Mouse (Mus musculus) hindbrain, postnatal 0 days (tissue): Measurements from ENCODE around the gene Bbs9. TPM values are rescaled to one million over a fixed set of nuclear protein-coding genes. Genes with fewer than 3 reads are reported as not detected.

Experiments used
- ATAC-seq: fragments of 200-750 bp; cut with Nextera tagmentation; 2 replicates; pipeline ENCODE4 v1.8.0; 2017; ENCODE audit warnings: mild to moderate bottlenecking, moderate TSS enrichment, moderate library complexity
- DNase-seq: peaks from one replicate; pipeline ENCODE4 v3.0.0-alpha.2; 2015; ENCODE audit warnings: low spot score
- H3K27ac ChIP-seq: fragments of 300-500 bp; sonication (generic); 2 replicates; pipeline ENCODE4 v1.5.1; 2014; ENCODE audit warnings: mild to moderate bottlenecking
- H3K27me3 ChIP-seq: fragments of 300-500 bp; sonication (generic); 2 replicates; pipeline ENCODE4 v1.6.1; 2014; ENCODE audit warnings: low read length, mixed read lengths; ENCODE audit not compliant: insufficient read depth
- H3K36me3 ChIP-seq: fragments of 300-500 bp; sonication (generic); 2 replicates; pipeline ENCODE4 v1.6.1; 2014; ENCODE audit warnings: low read length, mixed read lengths; ENCODE audit not compliant: insufficient read depth
- H3K4me1 ChIP-seq: fragments of 300-500 bp; sonication (generic); 2 replicates; pipeline ENCODE4 v1.6.1; 2014; ENCODE audit warnings: antibody characterized with exemption, low read length, mixed read lengths; ENCODE audit not compliant: insufficient read depth
- H3K4me2 ChIP-seq: fragments of 300-500 bp; sonication (generic); 2 replicates; pipeline ENCODE4 v1.6.1; 2014; ENCODE audit warnings: low read depth, mild to moderate bottlenecking, low read length, moderate library complexity, mixed read lengths
- H3K4me3 ChIP-seq: fragments of 300-500 bp; sonication (generic); 2 replicates; pipeline ENCODE4 v1.5.1; 2014; ENCODE audit warnings: low read length
- H3K9ac ChIP-seq: fragments of 300-500 bp; sonication (generic); replicated peaks from 2 replicates; pipeline ENCODE4 v1.6.1; 2014; ENCODE audit warnings: mild to moderate bottlenecking, low read length, moderate library complexity, mixed read lengths
- H3K9me3 ChIP-seq: fragments of 300-500 bp; sonication (generic); 2 replicates; pipeline ENCODE4 v1.6.1; 2016; ENCODE audit warnings: low read length, mixed read lengths
- CTCF ChIP-seq: IDR thresholded peaks from 2 replicates; pipeline ENCODE4 v1.5.1; 2016; ENCODE audit warnings: antibody characterized with exemption, control low read depth, low read depth
- WGBS: fragments of 180-500 bp; shearing (Covaris S2); extraction: QIAGEN DNeasy Blood & Tissue Kit; methylation state at CpG from one replicate; pipeline ENCODE4 v1.1.7; 2014; 5-methylcytosine and 5-hydroxymethylcytosine counted together
- polyA plus RNA-seq: library from polyadenylated mRNA; unstranded; fragments of >200 nt; fragmentation: Nextera tagmentation; extraction: Ambion mirVana; gene quantifications from 2 replicates; pipeline ENCODE4 v1.2.1, GENCODE M21; 2015
- total RNA-seq: library from RNA; depleted of rRNA; stranded (reverse); fragments of >200 nt; gene quantifications from 2 replicates; pipeline ENCODE4 v1.2.3, GENCODE M21; 2014

The Bbs9 gene
- total and polyA plus RNA-seq, 2 experiments from 2014 or later, result 15.2 to 27.5 TPM

DNA sequence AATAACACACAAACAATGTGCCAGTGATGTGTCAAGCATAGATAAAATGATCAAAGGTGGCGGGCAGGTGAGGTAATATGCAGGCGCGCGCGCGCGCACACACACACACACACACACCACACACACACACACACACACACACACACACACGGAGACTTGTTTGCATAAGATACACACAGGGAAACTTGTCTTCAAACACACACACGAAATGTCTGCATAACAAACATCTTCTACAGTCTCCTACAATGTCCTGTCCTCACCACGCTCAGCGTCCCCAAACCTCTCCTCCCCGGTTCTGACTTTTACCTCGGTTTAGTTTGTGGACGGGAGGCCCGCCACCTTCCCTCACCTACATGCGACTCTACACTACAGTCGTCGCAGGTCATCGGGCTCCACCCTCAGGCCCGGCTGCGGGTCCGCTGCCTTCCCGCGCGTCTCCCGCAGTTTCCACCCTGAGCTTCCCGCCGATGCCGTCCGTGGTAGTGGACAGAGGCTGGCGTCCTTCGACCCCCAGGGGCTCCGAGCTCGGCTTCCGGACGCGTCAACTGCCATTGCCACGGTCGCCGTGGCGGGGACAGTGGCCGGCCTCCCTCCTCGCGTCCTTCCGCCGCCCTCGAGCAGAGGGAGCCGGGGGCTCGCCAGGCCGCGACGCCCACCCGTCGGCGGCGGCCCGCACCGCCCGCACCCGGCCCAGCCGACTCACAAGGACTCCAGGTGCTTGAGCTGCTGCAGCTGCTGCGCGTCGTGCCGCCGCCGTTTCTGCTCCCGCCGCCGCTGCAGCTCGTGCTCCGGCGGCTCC lies 7.9 kb upstream of the Bbs9 start:
- peak overlapping the region; percentile 97 for H3K9ac ChIP-seq
- peak overlapping the region; percentile 74 for H3K4me2 ChIP-seq
- peak; percentile 51 for DNase-seq
- peak overlapping the region; percentile 87 for H3K4me3 ChIP-seq
- no peaks in the 10 kb centered on the region for H3K36me3 ChIP-seq
- no peaks in the 10 kb centered on the region for H3K27me3 ChIP-seq
- no peaks in the 10 kb centered on the region for H3K9me3 ChIP-seq
- H3K27ac ChIP-seq, result peak overlapping the region; percentile 94
- WGBS, result 1% methylated on average over 70 of the region's 73 CpGs
- TF ChIP-seq CTCF, result no peak
- peak; percentile 75 for ATAC-seq
- no peaks in the 10 kb centered on the region for H3K4me1 ChIP-seq

GRCm38 (mm10) chr9:22468170-22468898 lies 7.2 kb upstream of the Bbs9 start:
- DNase-seq (peak; percentile 83), ATAC-seq (peak; percentile 89)
- peak overlapping the region; percentile 94 for H3K27ac ChIP-seq
- peak overlapping the region; percentile 87 for H3K4me3 ChIP-seq
- H3K4me2 ChIP-seq, result peak overlapping the region; percentile 74
- no peaks in the 10 kb centered on the region for H3K36me3 ChIP-seq
- H3K4me1 ChIP-seq, result no peaks in the 10 kb centered on the region
- 6% methylated on average over 39 of the region's 43 CpGs for WGBS
- H3K9me3 ChIP-seq, result no peaks in the 10 kb centered on the region
- no peak for TF ChIP-seq CTCF
- H3K27me3 ChIP-seq, result no peaks in the 10 kb centered on the region
- H3K9ac ChIP-seq, result peak overlapping the region; percentile 97

DNA sequence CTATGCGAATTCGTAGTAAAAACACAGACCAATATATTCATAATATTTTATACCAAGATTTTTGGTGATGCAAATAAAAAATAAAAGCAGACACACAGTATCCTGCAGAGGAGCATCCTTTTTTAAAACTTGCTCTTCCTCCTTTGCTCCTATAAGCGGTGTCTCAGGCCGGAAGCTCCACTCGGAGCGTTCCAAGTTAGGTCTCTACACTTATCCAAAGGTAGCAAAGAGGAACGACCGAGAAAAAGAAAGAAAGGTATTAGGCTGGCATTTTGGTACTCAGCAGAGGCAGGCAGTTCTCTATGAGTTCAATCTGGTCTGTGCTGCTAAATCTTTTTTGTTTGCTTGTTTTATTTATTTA lies 6.6 kb upstream of the Bbs9 start:
- Histone ChIP-seq H3K9me3 (no peaks in the 10 kb centered on the region), H3K9ac (no peak overlapping the region; the same call in 1 of the 2 replicates), H3K27me3 (no peaks in the 10 kb centered on the region), H3K36me3 (no peaks in the 10 kb centered on the region), H3K27ac (no peak overlapping the region), H3K4me2 (peak overlapping the region; percentile 74), H3K4me3 (no peak overlapping the region), H3K4me1 (no peaks in the 10 kb centered on the region)
- ATAC-seq (no peak), DNase-seq (no peak)
- WGBS, result 80% methylated on average over 8 of the region's 8 CpGs
- TF ChIP-seq CTCF, result no peak

- ATAC-seq, result no peak
- Histone ChIP-seq H3K4me2 (peak within 1 kb of the TSS; percentile 74), H3K4me3 (peak within 1 kb of the TSS; percentile 87), H3K9me3 (no peaks in the 10 kb centered on the region), H3K36me3 (no peaks in the 10 kb centered on the region), H3K27ac (peak within 1 kb of the TSS; percentile 94; the same call in 1 of the 2 replicates), H3K9ac (peak within 1 kb of the TSS; percentile 97), H3K4me1 (no peaks in the 10 kb centered on the region), H3K27me3 (no peaks in the 10 kb centered on the region)
- no peak for DNase-seq
- TF ChIP-seq CTCF, result no peak
- 92% methylated on average over 3 of the region's 3 CpGs for WGBS
These were observed 5.9 kb upstream of the Bbs9 start, which contains the start of gene Rp9 for GRCm38 (mm10) chr9:22469643-22470042. Rp9 (minus strand) TSS chr9:22469743.

- Histone ChIP-seq H3K9me3 (no peaks in the 10 kb centered on the region), H3K27me3 (no peaks in the 10 kb centered on the region), H3K4me2 (peak overlapping the region; percentile 74), H3K4me3 (peak overlapping the region; percentile 61), H3K36me3 (no peaks in the 10 kb centered on the region), H3K9ac (peak overlapping the region; percentile 52), H3K4me1 (0 out of 2 replicates have a peak, but pooled peaks cover 6% of the 10 kb centered on the region), H3K27ac (peak overlapping the region; percentile 76; the same call in 1 of the 2 replicates)
- ATAC-seq (no peak), DNase-seq (peak; percentile 48)
- 4% methylated on average over 10 of the region's 10 CpGs for WGBS
- TF ChIP-seq CTCF, result no peak
These were observed 750 bp downstream of the Bbs9 start for GRCm38 (mm10) chr9:22476265-22476664.

GRCm38 (mm10) chr9:22478946-22479345 lies 3.4 kb downstream of the Bbs9 start:
- no peak for TF ChIP-seq CTCF

More at GRCm38 (mm10) chr9:22478946-22479345, 3.4 kb downstream of the Bbs9 start:
- Histone ChIP-seq H3K9ac (no peak overlapping the region), H3K4me3 (no peak overlapping the region), H3K4me2 (no peak overlapping the region), H3K27me3 (no peaks in the 10 kb centered on the region), H3K36me3 (no peaks in the 10 kb centered on the region), H3K27ac (no peak overlapping the region), H3K9me3 (no peaks in the 10 kb centered on the region), H3K4me1 (0 out of 2 replicates have a peak, but pooled peaks cover 6% of the 10 kb centered on the region)
- ATAC-seq, result no peak
- WGBS, result 95% methylated on average over 8 of the region's 8 CpGs
- no peak for DNase-seq
